Mouse (Mus musculus) stomach, postnatal 0 days (tissue): ENCODE results near the gene Phb2. TPM values are rescaled to one million over a fixed set of nuclear protein-coding genes. Genes with fewer than 3 reads are reported as not detected.

ENCODE experiments used
- ATAC-seq: fragments of 200-750 bp; cut with Nextera tagmentation; 2 replicates; pipeline ENCODE4 v1.8.0; 2017; ENCODE audit not compliant: low FRiP score, low TSS enrichment
- DNase-seq: peaks from one replicate; pipeline ENCODE4 v3.0.0-alpha.2; 2016; ENCODE audit warnings: low spot score
- H3K27ac ChIP-seq: fragments of 300-500 bp; sonication (generic); replicated peaks from 2 replicates; pipeline ENCODE4 v1.5.1; 2014; ENCODE audit warnings: mild to moderate bottlenecking, control low read depth
- H3K27me3 ChIP-seq: fragments of 300-500 bp; sonication (generic); 2 replicates; pipeline ENCODE4 v1.6.1; 2014; ENCODE audit warnings: low read length; ENCODE audit not compliant: control insufficient read depth, insufficient read depth
- H3K36me3 ChIP-seq: fragments of 300-500 bp; sonication (generic); 2 replicates; pipeline ENCODE4 v1.6.1; 2014; ENCODE audit warnings: low read length, mixed read lengths; ENCODE audit not compliant: control insufficient read depth, insufficient read depth
- H3K4me1 ChIP-seq: fragments of 300-500 bp; sonication (generic); replicated peaks from 2 replicates; pipeline ENCODE4 v1.6.1; 2014; ENCODE audit warnings: antibody characterized with exemption; ENCODE audit not compliant: control insufficient read depth, insufficient read depth
- H3K4me2 ChIP-seq: fragments of 300-500 bp; sonication (generic); replicated peaks from 2 replicates; pipeline ENCODE4 v1.6.1; 2014; ENCODE audit warnings: low read depth, mild to moderate bottlenecking, control low read depth, moderate library complexity
- H3K4me3 ChIP-seq: fragments of 300-500 bp; sonication (generic); 2 replicates; pipeline ENCODE4 v1.5.1; 2014; ENCODE audit warnings: low read depth, low read length, control low read depth
- H3K9ac ChIP-seq: fragments of 300-500 bp; sonication (generic); 2 replicates; pipeline ENCODE4 v1.6.1; 2014; ENCODE audit warnings: mild to moderate bottlenecking, low read length, control low read depth, mixed read lengths
- H3K9me3 ChIP-seq: fragments of 300-500 bp; sonication (generic); 2 replicates; pipeline ENCODE4 v1.6.1; 2016; ENCODE audit warnings: low read length; ENCODE audit not compliant: control insufficient read depth
- CTCF ChIP-seq: IDR thresholded peaks from 2 replicates; pipeline ENCODE4 v1.5.1; 2016; ENCODE audit warnings: antibody characterized with exemption, low read depth, mild to moderate bottlenecking, moderate library complexity
- EP300 ChIP-seq: optimal IDR thresholded peaks from 2 replicates; pipeline ENCODE3; 2016; ENCODE audit warnings: antibody characterized with exemption
- WGBS: fragments of 180-500 bp; shearing (Covaris S2); extraction: QIAGEN DNeasy Blood & Tissue Kit; methylation state at CpG from one replicate; pipeline ENCODE4 v1.1.7; 2014; 5-methylcytosine and 5-hydroxymethylcytosine counted together
- microRNA counts: library from miRNA; unstranded; fragments of <30 nt; microRNA quantifications from one replicate; lab custom pipeline; 2015
- microRNA-seq: library from miRNA; unstranded; fragments of <30 nt; microRNA quantifications from one replicate; pipeline ENCODE4, GENCODE M21; 2016
- polyA plus RNA-seq: library from polyadenylated mRNA; unstranded; fragments of >200 nt; fragmentation: Nextera tagmentation; extraction: Ambion mirVana; gene quantifications from 2 replicates; pipeline ENCODE4 v1.2.1, GENCODE M21; 2015

The Phb2 gene
- polyA plus RNA-seq, 1 experiment from 2014 or later: 230 TPM

- Histone ChIP-seq H3K9ac (peak overlapping the region; percentile 94), H3K4me1 (peaks cover 10% of the 10 kb centered on the region), H3K4me3 (peak overlapping the region; percentile 76), H3K36me3 (no peaks in the 10 kb centered on the region), H3K4me2 (peak overlapping the region; percentile 72), H3K27ac (peak overlapping the region; percentile 97), H3K9me3 (no peaks in the 10 kb centered on the region), H3K27me3 (no peaks in the 10 kb centered on the region)
- no peak for ATAC-seq
- DNase-seq: no peak
- 8% methylated on average over 5 of the region's 5 CpGs for WGBS
- TF ChIP-seq CTCF (no peak), EP300 (no peak)
These were observed 45.3 kb downstream of the Phb2 start for GRCm38 (mm10) chr6:124757351-124757880.

GRCm38 (mm10) chr6:124757909-124758848 is 46.0 kb downstream of the Phb2 start:
- Histone ChIP-seq H3K27me3 (no peaks in the 10 kb centered on the region), H3K4me1 (peaks cover 10% of the 10 kb centered on the region), H3K9me3 (no peaks in the 10 kb centered on the region), H3K9ac (peak overlapping the region; percentile 94), H3K27ac (peak overlapping the region; percentile 97), H3K36me3 (no peaks in the 10 kb centered on the region), H3K4me3 (peak overlapping the region; percentile 76), H3K4me2 (peak overlapping the region; percentile 72)
- WGBS: 34% methylated on average over 5 of the region's 5 CpGs
- TF ChIP-seq CTCF: no peak
- TF ChIP-seq EP300: no peak
- DNase-seq (no peak), ATAC-seq (peak; percentile 5; the same call in 1 of the 2 replicates)

DNA sequence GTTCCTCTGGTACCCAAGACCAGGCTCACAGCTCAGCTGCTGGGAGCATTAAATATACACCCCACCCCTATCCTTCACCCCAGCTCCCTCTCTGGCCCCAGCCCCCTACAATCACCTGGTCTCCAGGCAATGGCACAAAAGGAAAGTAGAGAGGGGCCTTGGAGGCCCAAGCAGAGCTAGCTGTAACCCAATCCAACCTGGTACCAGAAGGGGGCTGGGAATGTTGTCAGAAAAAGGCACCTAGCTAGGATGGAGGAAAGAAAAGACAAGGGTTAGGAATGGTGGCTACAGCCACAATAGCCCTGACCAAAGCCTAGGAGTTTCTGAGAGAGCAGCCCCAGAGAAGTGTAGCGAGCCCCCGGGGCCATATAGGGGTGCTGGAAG is 46.7 kb downstream of the Phb2 start:
- peak overlapping the region; percentile 72 for H3K4me2 ChIP-seq
- no peaks in the 10 kb centered on the region for H3K9me3 ChIP-seq
- peaks cover 10% of the 10 kb centered on the region for H3K4me1 ChIP-seq
- TF ChIP-seq EP300 (no peak), CTCF (no peak)
- WGBS: 36% methylated on average over 2 of the region's 2 CpGs
- no peaks in the 10 kb centered on the region for H3K27me3 ChIP-seq
- H3K27ac ChIP-seq: peak overlapping the region; percentile 97
- H3K36me3 ChIP-seq: no peaks in the 10 kb centered on the region
- no peak for DNase-seq
- no peak for ATAC-seq
- peak overlapping the region; percentile 43 for H3K9ac ChIP-seq
- no peak overlapping the region for H3K4me3 ChIP-seq

DNA sequence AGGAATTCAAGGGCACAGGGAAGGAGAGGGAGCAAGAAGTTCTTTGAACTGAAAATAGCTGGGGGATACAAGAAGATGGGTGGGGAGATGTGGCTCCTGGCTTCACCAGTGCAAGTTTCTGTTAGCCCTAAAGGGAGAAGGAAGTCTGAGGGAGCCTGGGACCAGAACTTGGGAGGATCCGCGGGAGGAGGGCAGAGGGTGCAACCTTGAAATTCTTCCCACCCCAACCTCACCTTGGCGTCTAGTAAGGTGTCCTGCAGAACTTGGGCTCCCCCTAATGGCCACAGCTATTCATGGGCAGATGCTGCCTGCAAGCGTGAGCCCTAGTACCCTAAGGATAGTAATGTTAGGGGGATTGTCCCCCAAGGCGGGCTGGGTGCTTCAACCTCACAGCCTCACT is 47.1 kb downstream of the Phb2 start:
- ATAC-seq (peak; percentile 50), DNase-seq (peak; percentile 91)
- Histone ChIP-seq H3K4me3 (no peak overlapping the region), H3K9me3 (no peaks in the 10 kb centered on the region), H3K36me3 (no peaks in the 10 kb centered on the region), H3K4me1 (peaks cover 10% of the 10 kb centered on the region), H3K9ac (peak overlapping the region; percentile 43), H3K27me3 (no peaks in the 10 kb centered on the region), H3K4me2 (peak overlapping the region; percentile 72), H3K27ac (peak overlapping the region; percentile 97)
- TF ChIP-seq CTCF: peak; percentile 97
- no peak for TF ChIP-seq EP300
- 0% methylated on average over 5 of the region's 5 CpGs for WGBS

DNA sequence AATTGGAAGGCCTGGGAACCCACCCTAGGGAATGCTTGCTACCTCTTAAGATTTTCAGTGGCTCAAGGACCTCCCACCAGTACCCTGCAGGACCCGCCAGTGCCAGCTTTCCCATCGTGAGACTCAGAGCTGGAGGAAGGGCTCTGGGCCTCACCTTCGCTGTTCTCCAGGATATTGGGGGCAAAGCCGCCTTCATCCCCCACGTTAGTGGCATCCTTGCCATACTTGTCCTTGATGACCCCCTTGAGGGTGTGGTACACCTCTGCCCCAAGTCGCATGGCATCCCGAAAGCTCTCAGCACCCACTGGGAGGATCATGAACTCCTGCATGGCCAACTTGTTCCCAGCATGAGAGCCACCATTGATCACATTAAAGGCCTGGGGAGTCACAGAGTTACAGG is 53.8 kb downstream of the Phb2 start:
- H3K9ac ChIP-seq: no peak overlapping the region
- WGBS: 78% methylated on average over 7 of the region's 7 CpGs
- no peak overlapping the region for H3K4me3 ChIP-seq
- H3K27me3 ChIP-seq: no peaks in the 10 kb centered on the region
- H3K4me2 ChIP-seq: no peak overlapping the region
- no peaks in the 10 kb centered on the region for H3K9me3 ChIP-seq
- H3K4me1 ChIP-seq: no peaks in the 10 kb centered on the region
- H3K36me3 ChIP-seq: no peaks in the 10 kb centered on the region
- ATAC-seq (no peak), DNase-seq (no peak)
- no peak for TF ChIP-seq EP300
- no peak for TF ChIP-seq CTCF
- no peak overlapping the region for H3K27ac ChIP-seq

MicroRNAs within 50 kb of the gene (microRNA counts, 519-probe panel; counts per million panel counts)
- microRNA mmu-miR-141 (lab: Ali Mortazavi, UCI) (6,410 counts per million, percentile 81 among the panel's probes with 10 or more counts), microRNA mmu-miR-200c (lab: Ali Mortazavi, UCI) (7,052 counts per million, percentile 90 among the panel's probes with 10 or more counts)

Small RNA genes lying within 50 kb of the gene (microRNA-seq; reads per million reads assigned to microRNA genes)
- 3,931 reads per million, percentile 86 among the genes with 10 or more reads in this experiment for gene Mir141
- gene Mir200c: 19,464 reads per million, percentile 96 among the genes with 10 or more reads in this experiment

Other genes with a start within 250 kb of the Phb2 start
- 1.2 and 1.5 TPM in 2 replicates for gene Clstn3, start 247.5 kb upstream of the Phb2 start, polyA plus RNA-seq
- 1.4 and 1.6 TPM in 2 replicates for gene C1rl, start 219.2 kb upstream of the Phb2 start, polyA plus RNA-seq
- 15.0 and 15.1 TPM in 2 replicates for gene C1ra, start 199.9 kb upstream of the Phb2 start, polyA plus RNA-seq
- 16.9 and 18.0 TPM in 2 replicates for gene C1s1, start 170.0 kb upstream of the Phb2 start, polyA plus RNA-seq
- gene C1rb, start 142.0 kb upstream of the Phb2 start, polyA plus RNA-seq: not detected in 2 replicates
- gene C1s2, start 76.3 kb upstream of the Phb2 start, polyA plus RNA-seq: 0.05 TPM in 1 of 2 replicates, not detected in the other
- 78.8 and 79.6 TPM in 2 replicates for gene Lpcat3, start 49.3 kb upstream of the Phb2 start, polyA plus RNA-seq
- gene Emg1, start 158 bp upstream of the Phb2 start, polyA plus RNA-seq: 93.9 and 94.8 TPM in 2 replicates
- 13.1 and 15.8 TPM in 2 replicates for gene Ptpn6, start 26.4 kb downstream of the Phb2 start, polyA plus RNA-seq
- gene Grcc10, start 29.0 kb downstream of the Phb2 start, polyA plus RNA-seq: 292 and 310 TPM in 2 replicates
- gene Gm45234, start 43.7 kb downstream of the Phb2 start, polyA plus RNA-seq: not detected in 2 replicates
- gene Atn1, start 44.2 kb downstream of the Phb2 start, polyA plus RNA-seq: 6.6 and 6.9 TPM in 2 replicates
- 4.3 and 5.1 TPM in 2 replicates for gene Eno2, start 57.3 kb downstream of the Phb2 start, polyA plus RNA-seq
- 0.19 and 0.28 TPM in 2 replicates for gene Lrrc23, start 67.4 kb downstream of the Phb2 start, polyA plus RNA-seq
- 18.8 and 18.9 TPM in 2 replicates for gene Spsb2, start 96.3 kb downstream of the Phb2 start, polyA plus RNA-seq
- 463 and 465 TPM in 2 replicates for gene Tpi1, start 102.0 kb downstream of the Phb2 start, polyA plus RNA-seq
- 60.3 and 61.8 TPM in 2 replicates for gene Usp5, start 117.1 kb downstream of the Phb2 start, polyA plus RNA-seq
- gene Cdca3, start 117.2 kb downstream of the Phb2 start, polyA plus RNA-seq: 43.3 and 52.8 TPM in 2 replicates
- gene Gnb3, start 127.9 kb downstream of the Phb2 start, polyA plus RNA-seq: 0.53 and 0.98 TPM in 2 replicates
- gene P3h3, start 145.4 kb downstream of the Phb2 start, polyA plus RNA-seq: 9.7 and 10.7 TPM in 2 replicates
- 0.45 and 0.87 TPM in 2 replicates for gene Gpr162, start 151.6 kb downstream of the Phb2 start, polyA plus RNA-seq
- gene Cd4, start 175.9 kb downstream of the Phb2 start, polyA plus RNA-seq: 0.45 and 0.65 TPM in 2 replicates
- gene Lag3, start 199.4 kb downstream of the Phb2 start, polyA plus RNA-seq: 0.93 and 1.4 TPM in 2 replicates
- 260 and 276 TPM in 2 replicates for gene Ptms, start 207.8 kb downstream of the Phb2 start, polyA plus RNA-seq
- gene Mlf2, start 219.1 kb downstream of the Phb2 start, polyA plus RNA-seq: 312 and 330 TPM in 2 replicates